Mouse (Mus musculus) kidney, postnatal 0 days (tissue): ENCODE data around the gene Plcl1. TPM values are rescaled to one million over a fixed set of nuclear protein-coding genes. Genes with fewer than 3 reads are reported as not detected.
A peak's percentile ranks its signal among the peaks of the same experiment; 100 is the strongest.

ENCODE experiments used
- ATAC-seq: fragments of 200-750 bp; cut with Nextera tagmentation; replicated peaks from 2 replicates; pipeline ENCODE4 v1.8.0; 2017; ENCODE audit warnings: low read depth, moderate number of reproducible peaks, moderate TSS enrichment, moderate library complexity; ENCODE audit not compliant: low FRiP score
- DNase-seq: peaks from one replicate; pipeline ENCODE4 v3.0.0-alpha.2; 2016; ENCODE audit warnings: low spot score
- H3K27ac ChIP-seq: fragments of 300-500 bp; sonication (generic); 2 replicates; pipeline ENCODE4 v1.5.1; 2014; ENCODE audit warnings: mild to moderate bottlenecking
- H3K27me3 ChIP-seq: fragments of 300-500 bp; sonication (generic); 2 replicates; pipeline ENCODE4 v1.6.1; 2014; ENCODE audit warnings: low read length, mixed read lengths; ENCODE audit not compliant: insufficient read depth
- H3K36me3 ChIP-seq: fragments of 300-500 bp; sonication (generic); 2 replicates; pipeline ENCODE4 v1.6.1; 2014; ENCODE audit warnings: low read length, mixed read lengths; ENCODE audit not compliant: insufficient read depth
- H3K4me1 ChIP-seq: fragments of 300-500 bp; sonication (generic); replicated peaks from 2 replicates; pipeline ENCODE4 v1.6.1; 2014; ENCODE audit warnings: antibody characterized with exemption, low read length, mixed read lengths; ENCODE audit not compliant: insufficient read depth
- H3K4me2 ChIP-seq: fragments of 300-500 bp; sonication (generic); 2 replicates; pipeline ENCODE4 v1.6.1; 2014; ENCODE audit warnings: mild to moderate bottlenecking, low read length, moderate library complexity, mixed read lengths
- H3K4me3 ChIP-seq: fragments of 300-500 bp; sonication (generic); replicated peaks from 2 replicates; pipeline ENCODE4 v1.5.1; 2014; ENCODE audit warnings: low read depth, low read length
- H3K9ac ChIP-seq: fragments of 300-500 bp; sonication (generic); 2 replicates; pipeline ENCODE4 v1.6.1; 2014; ENCODE audit warnings: low read depth, low read length
- H3K9me3 ChIP-seq: fragments of 300-500 bp; sonication (generic); replicated peaks from 2 replicates; pipeline ENCODE4 v1.6.1; 2016; ENCODE audit warnings: low read length, inconsistent platforms, mixed read lengths
- CTCF ChIP-seq: IDR thresholded peaks from 2 replicates; pipeline ENCODE4 v1.5.1; 2016; ENCODE audit warnings: antibody characterized with exemption, low read depth, mild to moderate bottlenecking, moderate library complexity
- WGBS: fragments of 180-500 bp; shearing (Covaris S2); extraction: QIAGEN DNeasy Blood & Tissue Kit; methylation state at CpG from one replicate; pipeline ENCODE4 v1.1.7; 2014; 5-methylcytosine and 5-hydroxymethylcytosine counted together
- polyA plus RNA-seq: library from polyadenylated mRNA; unstranded; fragments of >200 nt; fragmentation: Nextera tagmentation; extraction: Ambion mirVana; gene quantifications from 2 replicates; pipeline ENCODE4 v1.2.1, GENCODE M21; 2015

The Plcl1 gene
- polyA plus RNA-seq, 1 experiment from 2014 or later = 4.2 TPM

- no peak overlapping the region for H3K27ac ChIP-seq
- DNase-seq = no peak
- TF ChIP-seq CTCF = no peak
- no peak overlapping the region for H3K9ac ChIP-seq
- no peaks in the 10 kb centered on the region for H3K36me3 ChIP-seq
- H3K9me3 ChIP-seq = no peaks in the 10 kb centered on the region
- no peak overlapping the region for H3K4me3 ChIP-seq
- no peaks in the 10 kb centered on the region for H3K27me3 ChIP-seq
- no peak for ATAC-seq
- H3K4me2 ChIP-seq = no peak overlapping the region
- H3K4me1 ChIP-seq = no peaks in the 10 kb centered on the region
- WGBS = 83% methylated on average over 2 of the region's 2 CpGs
Measured at GRCm38 (mm10) chr1:55411079-55411478, 5.4 kb downstream of the Plcl1 start.

DNA sequence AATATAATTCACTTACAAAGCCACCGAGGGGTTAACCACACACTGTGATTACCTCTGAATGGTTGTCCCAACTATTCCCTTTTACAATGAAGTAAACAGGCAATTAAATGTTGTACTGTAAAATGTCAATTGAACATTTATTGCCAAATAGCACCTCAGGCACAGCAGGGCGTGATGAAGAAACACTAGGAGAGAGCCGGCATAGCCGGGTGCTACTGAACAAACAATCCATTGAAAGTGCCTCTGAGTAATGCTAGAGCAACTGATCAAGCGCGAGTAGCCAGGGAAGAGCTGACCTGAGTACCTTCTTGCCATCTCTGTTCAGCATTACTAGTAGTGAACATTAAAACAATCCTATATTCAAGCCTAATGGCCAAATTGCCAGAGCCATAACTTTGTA, 6.8 kb downstream of the Plcl1 start:
- no peak overlapping the region for H3K4me3 ChIP-seq
- no peak overlapping the region for H3K9ac ChIP-seq
- ATAC-seq = no peak
- H3K4me2 ChIP-seq = no peak overlapping the region
- WGBS = 24% methylated on average over 6 of the region's 6 CpGs
- no peak overlapping the region for H3K27ac ChIP-seq
- no peaks in the 10 kb centered on the region for H3K27me3 ChIP-seq
- DNase-seq = no peak
- no peaks in the 10 kb centered on the region for H3K9me3 ChIP-seq
- TF ChIP-seq CTCF = no peak
- no peaks in the 10 kb centered on the region for H3K36me3 ChIP-seq
- H3K4me1 ChIP-seq = no peaks in the 10 kb centered on the region

GRCm38 (mm10) chr1:55413534-55413933, 7.8 kb downstream of the Plcl1 start:
- no peak for TF ChIP-seq CTCF
- Histone ChIP-seq H3K36me3 (no peaks in the 10 kb centered on the region), H3K4me2 (no peak overlapping the region), H3K9me3 (no peaks in the 10 kb centered on the region), H3K4me1 (no peaks in the 10 kb centered on the region), H3K27ac (no peak overlapping the region), H3K4me3 (no peak overlapping the region), H3K9ac (no peak overlapping the region), H3K27me3 (no peaks in the 10 kb centered on the region)
- 72% methylated on average over 1 of the region's 1 CpGs for WGBS
- ATAC-seq (no peak), DNase-seq (no peak)

DNA sequence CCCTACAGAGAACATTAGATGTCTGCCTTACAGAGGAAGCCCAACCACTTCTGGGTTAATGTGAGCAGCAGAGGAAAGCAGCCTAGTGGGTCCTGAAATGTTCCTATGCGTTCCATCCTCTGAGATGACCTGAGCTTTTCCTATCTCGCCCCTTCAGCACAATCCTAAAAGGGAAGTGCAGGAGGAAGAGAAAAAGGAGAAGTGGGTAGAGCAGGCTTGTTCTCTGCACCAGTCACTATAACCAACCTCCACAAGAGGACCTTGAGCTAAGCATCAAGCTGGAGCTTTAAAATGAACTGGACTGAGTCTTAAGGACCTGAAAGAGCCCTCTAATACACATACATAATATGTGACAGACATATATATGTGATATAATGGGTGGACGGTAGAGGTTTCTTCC, 13.2 kb downstream of the Plcl1 start:
- WGBS = 83% methylated on average over 3 of the region's 3 CpGs
- H3K27me3 ChIP-seq = no peaks in the 10 kb centered on the region

DNA sequence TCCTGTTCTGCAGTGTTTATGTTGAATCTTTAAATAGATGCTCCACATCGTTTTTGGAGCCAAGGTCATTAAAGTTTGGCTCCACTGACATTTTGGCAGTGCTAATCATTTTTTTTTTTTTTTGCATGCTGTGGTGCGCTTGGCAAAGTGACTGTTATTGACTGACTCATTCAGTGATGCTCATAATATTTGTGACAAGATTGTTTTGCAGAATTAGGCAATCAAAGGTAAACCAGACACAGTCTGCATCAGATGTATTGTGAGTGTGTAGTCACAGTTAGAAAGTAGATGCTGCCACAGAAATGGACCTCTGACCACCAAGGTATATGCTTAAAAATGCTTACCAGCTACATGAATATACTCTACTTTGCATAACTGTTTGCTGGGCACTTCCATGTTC, 21.9 kb downstream of the Plcl1 start:
- H3K27ac ChIP-seq = no peak overlapping the region
- no peak for TF ChIP-seq CTCF
- no peak overlapping the region for H3K4me3 ChIP-seq
- no peak overlapping the region for H3K4me2 ChIP-seq
- 73% methylated on average over 2 of the region's 2 CpGs for WGBS
- no peaks in the 10 kb centered on the region for H3K36me3 ChIP-seq
- DNase-seq (no peak), ATAC-seq (no peak)
- H3K4me1 ChIP-seq = no peaks in the 10 kb centered on the region
- H3K9me3 ChIP-seq = no peaks in the 10 kb centered on the region
- no peak overlapping the region for H3K9ac ChIP-seq
- no peaks in the 10 kb centered on the region for H3K27me3 ChIP-seq

More for the DNA sequence above, 13.2 kb downstream of the Plcl1 start:
- H3K9me3 ChIP-seq = no peaks in the 10 kb centered on the region
- DNase-seq = no peak
- no peak for ATAC-seq
- no peak overlapping the region for H3K4me2 ChIP-seq
- TF ChIP-seq CTCF = no peak
- no peak overlapping the region for H3K4me3 ChIP-seq
- no peaks in the 10 kb centered on the region for H3K36me3 ChIP-seq
- no peaks in the 10 kb centered on the region for H3K4me1 ChIP-seq
- H3K9ac ChIP-seq = no peak overlapping the region
- H3K27ac ChIP-seq = no peak overlapping the region

DNA sequence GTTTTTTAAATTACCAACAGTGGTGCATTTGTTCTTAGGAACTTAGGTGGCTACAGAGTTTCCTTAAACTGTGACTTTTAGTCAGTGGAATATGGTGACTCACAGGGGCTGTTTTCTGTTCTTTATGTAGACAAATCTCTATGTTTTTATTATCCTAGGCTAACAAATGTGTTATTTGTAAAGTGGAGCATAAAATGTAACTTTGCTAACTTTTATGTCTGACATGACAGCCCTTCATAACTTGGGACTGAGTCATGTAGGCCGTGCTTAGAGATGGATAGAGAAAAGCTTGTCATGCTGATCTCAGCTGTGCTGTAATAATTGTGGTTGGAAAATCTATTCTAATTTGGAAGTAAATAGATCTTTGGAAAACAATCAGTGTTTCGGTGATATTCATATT, 23.3 kb downstream of the Plcl1 start:
- ATAC-seq = no peak
- no peak overlapping the region for H3K9ac ChIP-seq
- H3K36me3 ChIP-seq = no peaks in the 10 kb centered on the region
- no peak overlapping the region for H3K4me2 ChIP-seq
- H3K27ac ChIP-seq = no peak overlapping the region
- H3K4me3 ChIP-seq = no peak overlapping the region
- H3K4me1 ChIP-seq = no peaks in the 10 kb centered on the region
- no peaks in the 10 kb centered on the region for H3K27me3 ChIP-seq
- TF ChIP-seq CTCF = no peak
- 87% methylated on average over 2 of the region's 2 CpGs for WGBS
- DNase-seq = no peak
- no peaks in the 10 kb centered on the region for H3K9me3 ChIP-seq

GRCm38 (mm10) chr1:55429708-55430107, 24.0 kb downstream of the Plcl1 start:
- Histone ChIP-seq H3K27me3 (no peaks in the 10 kb centered on the region), H3K9ac (no peak overlapping the region), H3K9me3 (no peaks in the 10 kb centered on the region), H3K4me1 (no peaks in the 10 kb centered on the region), H3K36me3 (no peaks in the 10 kb centered on the region), H3K27ac (no peak overlapping the region), H3K4me2 (no peak overlapping the region), H3K4me3 (no peak overlapping the region)
- TF ChIP-seq CTCF = peak; percentile 18; the same call in 1 of the 2 replicates
- DNase-seq (no peak), ATAC-seq (no peak)
- 96% methylated on average over 1 of the region's 1 CpGs for WGBS
